Mouse (Mus musculus) ES-Bruce4 (cell line): ENCODE data around the gene Tmem60.

Experiments used
- CTCF ChIP-seq: IDR thresholded peaks from one replicate; pipeline ENCODE4 v1.8.1; 2011; ENCODE audit warnings: low read depth, low read length
- EP300 ChIP-seq: IDR thresholded peaks from 2 replicates; pipeline ENCODE4 v1.6.1; 2011; ENCODE audit warnings: low read depth, low read length; ENCODE audit not compliant: insufficient read depth
- POLR2A ChIP-seq: IDR thresholded peaks from one replicate; pipeline ENCODE4 v1.8.1; 2011; ENCODE audit warnings: low read length; ENCODE audit not compliant: insufficient read depth

DNA sequence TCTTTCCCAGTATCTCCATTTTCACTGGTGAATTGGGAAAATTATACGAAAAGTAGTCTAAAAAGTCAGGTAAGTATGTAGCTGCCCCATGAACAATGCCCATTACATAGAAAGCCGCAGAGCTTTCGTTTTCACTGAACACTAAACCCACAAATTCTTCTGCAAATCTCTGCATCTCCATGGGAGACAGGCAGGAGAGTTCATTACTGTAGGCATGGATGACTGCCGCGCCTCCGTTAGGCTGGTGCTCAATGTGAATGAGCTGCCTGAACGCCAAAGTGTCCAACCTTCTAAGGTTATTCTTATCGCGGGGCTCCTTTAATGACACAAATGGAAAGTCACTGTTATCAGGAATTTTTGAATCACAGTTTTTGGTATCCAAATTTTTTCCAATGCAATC, 37.6 kb downstream of the Tmem60 start:
- TF ChIP-seq POLR2A = no peak
- TF ChIP-seq CTCF = no peak
- TF ChIP-seq EP300 = no peak
